Mouse (Mus musculus): Measurements from ENCODE around the gene Trim41. TPM values are rescaled to one million over a fixed set of nuclear protein-coding genes. Genes with fewer than 3 reads are reported as not detected.
"Not testable (repeated sequence)": the region's sequence is repeated elsewhere in the genome, so short reads cannot be mapped to it uniquely, and the experiment has no call there.

Gene Trim41
- polyA plus RNA-seq, 1 experiment from 2014 or later = 7.5 TPM

DNA sequence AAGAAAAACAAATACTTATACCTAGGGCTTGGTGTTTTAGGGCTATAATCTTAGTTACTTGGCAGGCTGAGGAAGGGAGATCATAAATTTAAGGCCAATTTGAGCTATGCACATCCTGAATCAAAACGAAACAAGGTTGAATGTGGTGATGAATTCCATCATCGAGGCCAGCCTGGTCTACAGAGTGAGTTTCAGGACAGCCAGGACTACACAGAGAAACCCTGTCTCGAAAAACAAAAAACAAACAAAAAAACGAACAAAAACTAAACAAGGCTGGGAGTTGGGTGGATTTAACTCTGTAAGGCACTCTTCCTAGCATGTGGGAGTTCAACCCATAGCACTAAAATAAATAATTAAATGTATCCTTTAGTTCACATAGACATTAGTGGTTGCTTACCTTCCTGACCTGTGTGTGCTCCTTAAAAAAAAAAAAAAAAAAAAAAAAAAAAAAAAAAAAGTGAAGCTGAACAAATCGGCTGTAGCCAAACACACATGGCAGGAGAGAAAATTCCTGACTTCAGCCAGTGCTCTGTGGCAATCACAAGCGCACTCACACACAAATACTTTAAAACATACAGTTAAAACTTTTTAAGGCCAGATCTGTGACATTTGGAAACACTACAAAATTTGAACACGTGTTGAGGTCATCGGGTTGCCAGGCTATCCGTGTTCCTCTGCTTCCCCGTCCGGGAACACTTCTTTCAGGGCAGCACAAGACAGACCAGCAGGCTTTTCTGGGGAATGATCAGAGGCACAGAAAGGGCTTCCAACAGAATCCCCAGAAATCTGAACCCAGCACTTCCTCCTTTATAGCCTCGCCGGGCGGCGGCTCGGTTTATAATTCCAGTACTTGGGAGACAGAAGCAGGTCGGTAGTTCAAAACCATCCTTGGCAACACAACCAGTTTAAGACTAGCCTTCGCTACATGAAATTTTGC lies 17.9 kb downstream of the Trim41 start:
- H3K4me3 ChIP-seq (replicated peaks) = peak overlapping the region; percentile 80
- WGBS = 8% methylated on average over 18 of the region's 18 CpGs
- no peak for ATAC-seq (ENCODE audit: insufficient number of reproducible peaks, low FRiP score, low TSS enrichment, low read depth)
- H3K4me2 ChIP-seq (replicated peaks) = peak overlapping the region; percentile 70
- H3K27ac ChIP-seq (replicated peaks) = peak overlapping the region; percentile 100
- H3K9me3 ChIP-seq (replicated peaks) = no peaks in the 10 kb centered on the region
- H3K36me3 ChIP-seq = peaks cover 25% of the 10 kb centered on the region
- H3K4me1 ChIP-seq = peaks cover 35% of the 10 kb centered on the region
- peak overlapping the region; percentile 77 for H3K9ac ChIP-seq
- H3K27me3 ChIP-seq = no peaks in the 10 kb centered on the region

- Histone ChIP-seq H3K36me3 (peaks cover 16% of the 10 kb centered on the region), H3K4me1 (peaks cover 35% of the 10 kb centered on the region), H3K27me3 (no peaks in the 10 kb centered on the region), H3K9me3 (replicated peaks) (no peaks in the 10 kb centered on the region), H3K27ac (replicated peaks) (no peak overlapping the region), H3K9ac (no peak overlapping the region), H3K4me3 (replicated peaks) (peak overlapping the region; percentile 80), H3K4me2 (replicated peaks) (peak overlapping the region; percentile 70)
- WGBS = 89% methylated on average over 7 of the region's 7 CpGs
- no peak for ATAC-seq (ENCODE audit: insufficient number of reproducible peaks, low FRiP score, low TSS enrichment, low read depth)
Observed at GRCm38 (mm10) chr11:48798308-48798707, 18.8 kb downstream of the Trim41 start.

DNA sequence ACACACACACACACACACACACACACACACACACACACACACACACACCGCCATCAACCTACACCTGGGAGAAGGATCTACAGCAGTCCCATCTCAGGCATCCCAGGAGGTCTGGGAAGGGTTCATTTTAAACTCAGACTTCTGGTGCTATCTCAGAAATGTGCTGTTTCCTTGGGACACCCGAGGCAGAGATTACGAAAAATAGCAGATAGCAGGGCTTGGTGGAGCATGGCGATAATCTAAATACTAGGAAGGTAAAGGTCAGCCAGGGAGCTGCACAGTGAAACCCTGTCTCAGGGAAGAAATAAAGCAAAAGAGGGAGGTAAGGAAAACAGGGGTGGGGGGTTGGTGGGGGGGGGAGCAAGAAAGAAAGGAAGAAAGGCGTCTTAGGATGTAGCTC lies 19.9 kb downstream of the Trim41 start:
- Histone ChIP-seq H3K4me3 (replicated peaks) (no peak overlapping the region), H3K4me2 (replicated peaks) (no peak overlapping the region), H3K27ac (replicated peaks) (no peak overlapping the region), H3K9ac (no peak overlapping the region), H3K36me3 (peaks cover 7% of the 10 kb centered on the region), H3K9me3 (replicated peaks) (no peaks in the 10 kb centered on the region), H3K27me3 (no peaks in the 10 kb centered on the region), H3K4me1 (peaks cover 26% of the 10 kb centered on the region)
- 90% methylated on average over 5 of the region's 5 CpGs for WGBS
- no peak for ATAC-seq (ENCODE audit: insufficient number of reproducible peaks, low FRiP score, low TSS enrichment, low read depth)

GRCm38 (mm10) chr11:48796290-48796689 lies 20.9 kb downstream of the Trim41 start:
- Histone ChIP-seq H3K9ac (no peak overlapping the region), H3K4me1 (peaks cover 16% of the 10 kb centered on the region), H3K27me3 (no peaks in the 10 kb centered on the region), H3K27ac (replicated peaks) (no peak overlapping the region), H3K4me2 (replicated peaks) (no peak overlapping the region), H3K9me3 (replicated peaks) (no peaks in the 10 kb centered on the region), H3K36me3 (no peaks in the 10 kb centered on the region), H3K4me3 (replicated peaks) (no peak overlapping the region)
- ATAC-seq (ENCODE audit: insufficient number of reproducible peaks, low FRiP score, low TSS enrichment, low read depth) = no peak
- 81% methylated on average over 4 of the region's 4 CpGs for WGBS

- Histone ChIP-seq H3K27me3 (no peaks in the 10 kb centered on the region), H3K4me2 (replicated peaks) (no peak overlapping the region), H3K9me3 (replicated peaks) (no peaks in the 10 kb centered on the region), H3K4me1 (peaks cover 13% of the 10 kb centered on the region), H3K36me3 (no peaks in the 10 kb centered on the region), H3K27ac (replicated peaks) (no peak overlapping the region), H3K9ac (no peak overlapping the region), H3K4me3 (replicated peaks) (no peak overlapping the region)
- WGBS = 88% methylated on average over 7 of the region's 7 CpGs
- no peak for ATAC-seq (ENCODE audit: insufficient number of reproducible peaks, low FRiP score, low TSS enrichment, low read depth)
Observed at GRCm38 (mm10) chr11:48795221-48795620, 21.9 kb downstream of the Trim41 start.

- no peaks in the 10 kb centered on the region for H3K9me3 ChIP-seq (replicated peaks)
- peaks cover 6% of the 10 kb centered on the region; the same call in 1 of the 2 replicates for H3K4me1 ChIP-seq
- no peak overlapping the region for H3K4me2 ChIP-seq (replicated peaks)
- no peaks in the 10 kb centered on the region for H3K36me3 ChIP-seq
- 97% methylated on average over 3 of the region's 3 CpGs for WGBS
- no peak overlapping the region for H3K9ac ChIP-seq
- ATAC-seq (ENCODE audit: insufficient number of reproducible peaks, low FRiP score, low TSS enrichment, low read depth) = no peak
- H3K27ac ChIP-seq (replicated peaks) = no peak overlapping the region
- H3K4me3 ChIP-seq (replicated peaks) = no peak overlapping the region
- H3K27me3 ChIP-seq = no peaks in the 10 kb centered on the region
Observed at GRCm38 (mm10) chr11:48793184-48793583, 24.0 kb downstream of the Trim41 start.

DNA sequence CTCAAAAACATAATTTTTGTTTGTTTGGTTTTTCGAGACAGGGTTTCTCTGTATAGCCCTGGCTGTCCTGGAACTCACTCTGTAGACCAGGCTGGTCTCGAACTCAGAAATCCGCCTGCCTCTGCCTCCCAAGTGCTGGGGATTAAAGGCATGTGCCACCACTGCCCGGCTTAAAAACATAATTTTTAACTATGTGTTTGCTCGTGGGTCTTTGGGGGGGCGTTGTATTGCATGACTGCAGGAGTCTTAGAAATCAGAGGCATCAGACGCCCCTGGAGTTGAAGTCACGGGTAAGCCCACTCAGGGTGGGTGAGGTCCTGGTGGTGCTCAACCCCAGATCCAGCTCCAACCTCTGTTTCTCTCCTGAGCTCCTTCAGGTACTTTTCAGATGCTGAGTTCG lies 25.3 kb downstream of the Trim41 start:
- not testable (repeated sequence) for ATAC-seq (ENCODE audit: insufficient number of reproducible peaks, low FRiP score, low TSS enrichment, low read depth); H3K4me3 ChIP-seq (replicated peaks); H3K9me3 ChIP-seq (replicated peaks); H3K27ac ChIP-seq (replicated peaks); H3K27me3 ChIP-seq; H3K9ac ChIP-seq; H3K36me3 ChIP-seq; H3K4me2 ChIP-seq (replicated peaks); H3K4me1 ChIP-seq
- 83% methylated on average over 9 of the region's 9 CpGs for WGBS

DNA sequence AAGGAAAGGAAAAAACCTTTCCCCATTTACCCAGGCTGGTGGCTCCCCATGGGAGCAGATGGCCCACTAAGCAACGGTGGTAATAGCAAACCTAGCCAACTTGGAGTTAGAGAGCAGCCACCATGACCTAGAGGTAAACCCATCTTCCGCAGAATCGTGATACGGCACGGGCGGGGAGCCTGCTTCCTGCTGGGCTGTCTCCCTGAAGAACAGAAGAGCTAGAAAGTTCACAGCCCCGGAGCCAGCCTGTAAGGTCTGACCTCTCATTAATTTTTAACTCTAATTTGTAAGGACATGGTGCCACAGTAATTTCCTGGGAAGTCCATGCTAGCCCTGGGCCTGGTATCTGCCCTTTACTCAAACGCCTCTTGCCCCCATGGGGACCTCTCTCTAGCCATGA lies 26.2 kb downstream of the Trim41 start:
- no peak overlapping the region for H3K4me2 ChIP-seq (replicated peaks)
- H3K36me3 ChIP-seq = no peaks in the 10 kb centered on the region
- ATAC-seq (ENCODE audit: insufficient number of reproducible peaks, low FRiP score, low TSS enrichment, low read depth) = no peak
- no peak overlapping the region for H3K4me3 ChIP-seq (replicated peaks)
- 0 out of 2 replicates have a peak, but pooled peaks cover 7% of the 10 kb centered on the region for H3K4me1 ChIP-seq
- H3K9me3 ChIP-seq (replicated peaks) = no peaks in the 10 kb centered on the region
- H3K27ac ChIP-seq (replicated peaks) = no peak overlapping the region
- H3K9ac ChIP-seq = no peak overlapping the region
- 65% methylated on average over 8 of the region's 8 CpGs for WGBS
- H3K27me3 ChIP-seq = no peaks in the 10 kb centered on the region

DNA sequence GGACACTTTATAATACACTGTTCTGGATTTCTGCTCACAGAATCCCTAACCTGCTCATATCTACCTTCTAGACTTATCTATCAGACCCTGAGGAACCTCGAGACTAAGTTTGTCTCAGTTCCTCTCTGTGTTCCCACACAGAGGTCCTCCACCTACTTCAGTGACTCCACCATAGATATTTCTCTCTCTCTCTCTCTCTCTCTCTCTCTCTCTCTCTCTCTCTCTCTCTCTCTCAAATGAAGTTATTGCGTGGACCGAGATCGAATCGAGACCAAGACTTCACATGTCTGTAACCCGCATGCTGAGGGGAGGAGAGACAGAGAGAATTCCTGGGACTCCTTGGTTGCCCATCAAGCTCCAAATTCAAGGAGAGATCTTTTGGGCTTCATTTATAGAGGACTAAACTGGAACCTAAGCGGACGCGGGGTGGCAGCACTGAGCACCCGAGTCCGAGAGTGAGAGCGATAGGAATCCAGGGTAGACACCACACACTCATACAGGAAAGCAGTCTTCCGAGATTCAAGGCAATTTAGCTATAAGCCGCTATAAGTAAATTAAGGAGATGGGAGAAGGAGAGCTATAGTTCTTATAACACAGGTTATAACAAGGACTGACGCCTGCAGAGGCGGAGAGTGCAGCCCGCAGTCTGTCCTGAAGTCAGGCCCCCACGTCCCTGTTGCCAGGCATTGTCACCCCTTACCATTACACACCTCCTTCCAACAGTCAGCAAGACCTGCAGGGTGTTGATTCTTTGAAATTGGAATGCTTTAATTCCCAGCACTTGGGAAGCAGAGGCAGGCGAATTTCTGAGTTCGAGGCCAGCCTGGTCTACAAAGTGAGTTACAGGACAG lies 27.0 kb downstream of the Trim41 start:
- 0 out of 2 replicates have a peak, but pooled peaks cover 7% of the 10 kb centered on the region for H3K4me1 ChIP-seq
- no peaks in the 10 kb centered on the region for H3K27me3 ChIP-seq
- H3K27ac ChIP-seq (replicated peaks) = no peak overlapping the region
- peak overlapping the region; percentile 45 for H3K4me2 ChIP-seq (replicated peaks)
- H3K9ac ChIP-seq = no peak overlapping the region
- WGBS = 16% methylated on average over 20 of the region's 20 CpGs
- no peaks in the 10 kb centered on the region for H3K9me3 ChIP-seq (replicated peaks)
- H3K36me3 ChIP-seq = no peaks in the 10 kb centered on the region
- ATAC-seq (ENCODE audit: insufficient number of reproducible peaks, low FRiP score, low TSS enrichment, low read depth) = peak; percentile 47; the same call in 1 of the 2 replicates
- peak overlapping the region; percentile 27 for H3K4me3 ChIP-seq (replicated peaks)

DNA sequence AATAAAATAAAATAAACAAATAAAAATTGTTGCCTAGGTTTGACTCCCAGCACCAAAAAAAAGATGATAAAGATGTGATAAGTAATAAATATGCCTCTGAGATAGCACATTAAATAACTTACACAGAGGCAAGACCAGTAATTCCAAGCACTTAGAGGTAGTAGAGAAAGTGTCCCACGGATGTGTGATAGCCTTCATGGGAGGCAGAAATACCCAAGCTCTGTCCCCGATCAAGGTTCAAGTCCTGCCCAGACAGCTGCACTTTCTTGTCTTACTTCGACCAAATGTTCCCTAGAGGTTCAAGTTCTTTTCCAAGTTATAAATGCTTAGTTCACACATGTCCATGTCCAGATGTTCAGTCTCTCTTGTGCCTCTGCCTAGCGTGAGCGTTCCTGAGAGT lies 27.9 kb downstream of the Trim41 start:
- no peaks in the 10 kb centered on the region for H3K9me3 ChIP-seq (replicated peaks)
- no peak overlapping the region for H3K4me2 ChIP-seq (replicated peaks)
- no peak for ATAC-seq (ENCODE audit: insufficient number of reproducible peaks, low FRiP score, low TSS enrichment, low read depth)
- H3K27me3 ChIP-seq = no peaks in the 10 kb centered on the region
- H3K4me1 ChIP-seq = 0 out of 2 replicates have a peak, but pooled peaks cover 7% of the 10 kb centered on the region
- no peak overlapping the region for H3K9ac ChIP-seq
- WGBS = 83% methylated on average over 5 of the region's 5 CpGs
- no peaks in the 10 kb centered on the region for H3K36me3 ChIP-seq
- no peak overlapping the region for H3K27ac ChIP-seq (replicated peaks)
- H3K4me3 ChIP-seq (replicated peaks) = no peak overlapping the region
